In the genomic region with DNA sequence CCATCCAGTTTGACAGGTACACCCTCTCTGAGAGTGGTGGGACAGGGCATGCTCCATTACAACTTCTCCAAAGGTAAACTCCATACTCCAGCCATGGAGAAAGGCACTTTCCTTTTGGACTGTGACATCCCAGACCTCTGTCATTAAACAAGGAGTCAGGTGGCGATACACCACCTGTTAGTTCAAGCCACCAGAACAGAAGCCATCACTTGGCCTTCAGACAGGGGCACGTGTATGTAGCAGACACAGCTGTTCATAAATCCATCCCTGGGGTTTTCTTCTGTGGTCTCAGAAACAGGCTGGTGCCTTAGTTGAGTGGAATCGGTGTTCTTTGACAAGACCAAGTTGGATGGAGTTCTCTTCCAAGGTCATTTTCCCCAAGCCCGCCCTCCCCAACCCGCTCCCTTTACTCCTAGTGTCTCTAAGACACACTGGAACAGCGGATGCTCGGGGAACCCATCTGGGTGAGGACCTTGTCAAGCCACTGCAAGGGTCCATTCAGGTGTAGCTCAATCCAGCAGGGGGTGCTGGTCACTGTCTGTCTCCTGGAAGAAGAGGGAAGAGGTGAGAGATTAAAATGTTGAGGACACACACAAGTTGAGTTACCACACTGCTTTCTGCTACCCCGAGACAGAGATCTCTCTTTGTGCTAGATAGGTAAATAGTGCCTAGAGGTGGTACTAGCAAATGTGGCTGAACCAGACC, we compare ENCODE assay signal across 8 mouse cellular contexts. TPM values are rescaled to one million over a fixed set of nuclear protein-coding genes. Genes with fewer than 3 reads are reported as not detected.
DNase-seq lines count a peak whose midpoint lies in the region; TF ChIP-seq lines count a peak whose summit lies in the region.
"Had no signal": no experiment of that assay in that cellular context is flagged by ENCODE, and none has a peak within 500 bp of the region (broad histone marks: within the 10 kb centered on the region; RNA-seq: fewer than 3 reads in every experiment).

No protein-coding gene starts in this region.

- peak; percentile 46 for TF ChIP-seq CTCF in bone marrow, adult 2 months (IDR thresholded peaks at IDR 0.05; ENCODE audit: control insufficient read depth, insufficient read depth, low read length)
- TF ChIP-seq CTCF in small intestine, adult 2 months (IDR thresholded peaks at IDR 0.05; ENCODE audit: extremely low read depth, insufficient read length, insufficient replicate concordance, low read depth, low read length): peak; percentile 45; the same call in 1 of the 2 replicates

- H3K9me3 ChIP-seq in forebrain, embryonic 10.5 days: no peaks in the 10 kb centered on the region
- no peaks in the 10 kb centered on the region for H3K9me3 ChIP-seq in midbrain, embryonic 10.5 days (replicated peaks)

- 77% methylated on average over 8 of the region's 8 CpGs for WGBS in bone marrow, adult 2 months
- WGBS in small intestine, adult 2 months: 82% methylated on average over 8 of the region's 8 CpGs
- whole genome bisulfite sequencing in forebrain, embryonic 10.5 days: 93% methylated on average over 8 of the region's 8 CpGs
- WGBS in midbrain, embryonic 10.5 days: 92% methylated on average over 8 of the region's 8 CpGs

- no peaks in the 10 kb centered on the region for H3K27me3 ChIP-seq in small intestine, adult 2 months (ENCODE audit: control insufficient read depth, insufficient read depth, low read length)
- no peaks in the 10 kb centered on the region for H3K27me3 ChIP-seq in forebrain, embryonic 10.5 days (ENCODE audit: poor library complexity, severe bottlenecking)
- no peaks in the 10 kb centered on the region for H3K27me3 ChIP-seq in midbrain, embryonic 10.5 days (ENCODE audit: low read depth, poor library complexity, severe bottlenecking)

- H3K36me3 ChIP-seq in small intestine, adult 2 months (ENCODE audit: control insufficient read depth, insufficient read depth, low read length): peaks cover 63% of the 10 kb centered on the region
- peaks cover 100% of the 10 kb centered on the region for H3K36me3 ChIP-seq in forebrain, embryonic 10.5 days (replicated peaks)
- peaks cover 100% of the 10 kb centered on the region for H3K36me3 ChIP-seq in midbrain, embryonic 10.5 days

- TF ChIP-seq POLR2A in bone marrow, adult 2 months (IDR thresholded peaks at IDR 0.05; ENCODE audit: borderline replicate concordance, control insufficient read depth, low read depth, low read length): no peak
- TF ChIP-seq POLR2A in small intestine, adult 2 months (IDR thresholded peaks at IDR 0.05; ENCODE audit: low read depth, low read length): no peak

- peak; percentile 64 to 65 for DNase-seq in kidney, postnatal 25 days
- DNase-seq in kidney, adult 8-10 months: no peak
- DNase-seq in MN1 (ENCODE audit: low spot score): peak; percentile 27
- no peak for DNase-seq in forebrain, embryonic 10.5 days (ENCODE audit: extremely low spot score, low spot score)
- no peak for DNase-seq in midbrain, embryonic 10.5 days (ENCODE audit: low spot score)

- H3K4me3 ChIP-seq in bone marrow, adult 2 months (replicated peaks; ENCODE audit: control insufficient read depth, low read depth, low read length): no peak overlapping the region
- H3K4me3 ChIP-seq in small intestine, adult 2 months (ENCODE audit: low read depth, low read length): no peak overlapping the region
- H3K4me3 ChIP-seq in forebrain, embryonic 10.5 days: no peak overlapping the region
- no peak overlapping the region for H3K4me3 ChIP-seq in midbrain, embryonic 10.5 days

- H3K4me1 ChIP-seq in bone marrow, adult 2 months (ENCODE audit: control insufficient read depth, insufficient read depth, low read length): no peaks in the 10 kb centered on the region
- H3K4me1 ChIP-seq in small intestine, adult 2 months (ENCODE audit: control insufficient read depth, insufficient read depth, insufficient read length, low read length): no peaks in the 10 kb centered on the region
- peaks cover 21% of the 10 kb centered on the region for H3K4me1 ChIP-seq in forebrain, embryonic 10.5 days
- peaks cover 24% of the 10 kb centered on the region for H3K4me1 ChIP-seq in midbrain, embryonic 10.5 days

- H3K27ac ChIP-seq in bone marrow, adult 2 months (ENCODE audit: control insufficient read depth, insufficient read depth, low read depth, low read length, poor library complexity): no peak overlapping the region
- no peak overlapping the region for H3K27ac ChIP-seq in small intestine, adult 2 months (ENCODE audit: insufficient read depth, low read depth, low read length)
- no peak overlapping the region for H3K27ac ChIP-seq in forebrain, embryonic 10.5 days
- no peak overlapping the region for H3K27ac ChIP-seq in midbrain, embryonic 10.5 days (replicated peaks)

RNA-seq across cellular contexts. Expression of gene Aagab, which starts 47.5 kb away (rescaled TPM):
- polyA plus RNA-seq in bone marrow, adult 2 months (2011; ENCODE audit: insufficient read depth, insufficient read length, low replicate concordance, missing spikeins): 10.2 and 13.9 TPM in 2 replicates
- 9.7 and 18.6 TPM in 2 replicates for polyA plus RNA-seq in small intestine, adult 2 months (2012; rRNA removed)
- 53.9 and 54.5 TPM in 2 replicates for polyA plus RNA-seq in forebrain, embryonic 10.5 days (2016; fragmentation: Nextera tagmentation; extraction: Ambion mirVana)
- 53.3 and 54.5 TPM in 2 replicates for polyA plus RNA-seq in midbrain, embryonic 10.5 days (2016; fragmentation: Nextera tagmentation; extraction: Ambion mirVana)

RNA-seq across cellular contexts. Expression of gene Iqch, which starts 47.7 kb away (rescaled TPM):
- not detected in 2 replicates for polyA plus RNA-seq in bone marrow, adult 2 months (2011; ENCODE audit: insufficient read depth, insufficient read length, low replicate concordance, missing spikeins)
- polyA plus RNA-seq in small intestine, adult 2 months (2012; rRNA removed): not detected in 2 replicates
- 0.04 and 0.14 TPM in 2 replicates for polyA plus RNA-seq in forebrain, embryonic 10.5 days (2016; fragmentation: Nextera tagmentation; extraction: Ambion mirVana)
- 0.10 TPM in 2 replicates for polyA plus RNA-seq in midbrain, embryonic 10.5 days (2016; fragmentation: Nextera tagmentation; extraction: Ambion mirVana)
- polyA plus RNA-seq: large intestine, adult 2 months had no signal

Comparison
In these comparisons a context has a peak if more than half of its experiments do, and no peak if none do; other contexts are left out.
1. DNase-seq: peak in kidney, postnatal 25 days (2 of 2) and MN1 (single experiment); none in kidney, adult 8-10 months (0 of 2), forebrain, embryonic 10.5 days (single experiment) and midbrain, embryonic 10.5 days (single experiment).